Mouse (Mus musculus): ENCODE measurements around the gene Inpp5b. TPM values are rescaled to one million over a fixed set of nuclear protein-coding genes. Genes with fewer than 3 reads are reported as not detected.

Inpp5b gene
- total RNA-seq, 2 experiments from 2014 or later: 8.7 to 9.4 TPM

- intact Hi-C loops (cut with DNase I; ENCODE audit: low total_unique reads): loop anchor here (10.0 kb wide), 1 partner anchor 214 kb away; the partner anchor contains the start of genes Dnali1 and Snip1
These were observed 108.7 kb downstream of the Inpp5b start, which contains the start of gene Yrdc for GRCm38 (mm10) chr4:124850261-124850913. TSS of gene Yrdc (plus strand) at chr4:124850679.

More at GRCm38 (mm10) chr4:124850261-124850913, 108.7 kb downstream of the Inpp5b start, which contains the start of gene Yrdc:
- peak; percentile 95 for DNase-seq

Small RNA genes lying within 50 kb of the gene (microRNA-seq; reads per million reads assigned to microRNA genes)
- gene Gm24721 (0 reads per million in 2 experiments), gene Mir697 (0 reads per million in 2 experiments), gene Mir698 (0 reads per million in 2 experiments)

Other genes starting within 250 kb of the Inpp5b start
- gene 3100002H09Rik, start 131.0 kb upstream of the Inpp5b start, total RNA-seq (2021): not detected
- 1 to 10 TPM; 1.3 to 2.2 TPM for gene Pou3f1, start 85.0 kb upstream of the Inpp5b start, total RNA-seq (2021)
- 10 to 100 TPM; 16.5 to 20.4 TPM for gene Utp11, start 48.2 kb upstream of the Inpp5b start, total RNA-seq (2021)
- gene Fhl3, start 41.1 kb upstream of the Inpp5b start, total RNA-seq (2021): 100 to 1,000 TPM in 1 of 2 experiments, 10 to 100 TPM in 1; 77.5 to 112 TPM
- 10 to 100 TPM; 14.7 to 17.4 TPM for gene Sf3a3, start 27.1 kb upstream of the Inpp5b start, total RNA-seq (2021)
- 10 to 100 TPM in 1 of 2 experiments, 1 to 10 TPM in 1; 8.0 to 10.7 TPM for gene Mtf1, start 60.3 kb downstream of the Inpp5b start, total RNA-seq (2021)
- 1 to 10 TPM; 7.9 to 8.4 TPM for gene Yrdc, start 108.8 kb downstream of the Inpp5b start, total RNA-seq (2021)
- gene 1110065P20Rik, start 109.3 kb downstream of the Inpp5b start, total RNA-seq (2021): 10 to 100 TPM; 20.2 to 21.4 TPM
- gene Maneal, start 120.3 kb downstream of the Inpp5b start, total RNA-seq (2021): under 1 TPM; 0.16 TPM
- gene Epha10, start 139.0 kb downstream of the Inpp5b start, total RNA-seq (2021): not detected
- gene 9930104L06Rik, start 195.2 kb downstream of the Inpp5b start, total RNA-seq (2021): 1 to 10 TPM; 5.9 to 7.3 TPM
- 1 to 10 TPM; 3.8 to 4.0 TPM for gene Cdca8, start 197.5 kb downstream of the Inpp5b start, total RNA-seq (2021)
- gene Rspo1, start 244.6 kb downstream of the Inpp5b start, total RNA-seq (2021): under 1 TPM in 1 of 2 experiments, not detected in 1; 0.33 TPM